Mouse (Mus musculus): ENCODE results near the gene G6pc. TPM values are rescaled to one million over a fixed set of nuclear protein-coding genes. Genes with fewer than 3 reads are reported as not detected.
"Not testable (repeated sequence)": the region's sequence is repeated elsewhere in the genome, so short reads cannot be mapped to it uniquely, and the experiment has no call there.

The G6pc gene
- total RNA-seq, 1 experiment from 2014 or later: not detected

GRCm38 (mm10) chr11:101354438-101355010 is 12.8 kb upstream of the G6pc start:
- ATAC-seq (replicated peaks; ENCODE audit: low read depth, poor library complexity, severe bottlenecking): no peak

GRCm38 (mm10) chr11:101355916-101356315 is 11.4 kb upstream of the G6pc start:
- ATAC-seq (replicated peaks; ENCODE audit: low read depth, poor library complexity, severe bottlenecking): no peak

GRCm38 (mm10) chr11:101357505-101358182 is 9.7 kb upstream of the G6pc start:
- ATAC-seq (replicated peaks; ENCODE audit: low read depth, poor library complexity, severe bottlenecking): peak; percentile 79

- no peak for ATAC-seq (replicated peaks; ENCODE audit: low read depth, poor library complexity, severe bottlenecking)
Measured at GRCm38 (mm10) chr11:101359776-101360175, 7.6 kb upstream of the G6pc start.

- no peak for ATAC-seq (replicated peaks; ENCODE audit: low read depth, poor library complexity, severe bottlenecking)
Measured at GRCm38 (mm10) chr11:101360651-101361113, 6.7 kb upstream of the G6pc start.

GRCm38 (mm10) chr11:101364531-101364931 is 2.8 kb upstream of the G6pc start:
- 0 out of 2 replicates have a peak, but pooled peaks have one; percentile 22 for ATAC-seq (replicated peaks; ENCODE audit: low read depth, poor library complexity, severe bottlenecking)

- no peak for ATAC-seq (replicated peaks; ENCODE audit: low read depth, poor library complexity, severe bottlenecking)
Measured at GRCm38 (mm10) chr11:101370141-101370540, 2.8 kb downstream of the G6pc start.

GRCm38 (mm10) chr11:101374421-101374938 is 7.1 kb downstream of the G6pc start:
- no peak for ATAC-seq (replicated peaks; ENCODE audit: low read depth, poor library complexity, severe bottlenecking)

- not testable (repeated sequence) for ATAC-seq (replicated peaks; ENCODE audit: low read depth, poor library complexity, severe bottlenecking)
Measured at GRCm38 (mm10) chr11:101378196-101378595, 10.8 kb downstream of the G6pc start.

GRCm38 (mm10) chr11:101378926-101379325 is 11.6 kb downstream of the G6pc start:
- no peak for ATAC-seq (replicated peaks; ENCODE audit: low read depth, poor library complexity, severe bottlenecking)

- ATAC-seq (replicated peaks; ENCODE audit: low read depth, poor library complexity, severe bottlenecking): no peak
Measured at GRCm38 (mm10) chr11:101381817-101382216, 14.5 kb downstream of the G6pc start.

- ATAC-seq (replicated peaks; ENCODE audit: low read depth, poor library complexity, severe bottlenecking): peak; percentile 94
Measured at GRCm38 (mm10) chr11:101395110-101395509, 27.7 kb downstream of the G6pc start.

GRCm38 (mm10) chr11:101415306-101415705 is 47.9 kb downstream of the G6pc start:
- no peak for ATAC-seq (replicated peaks; ENCODE audit: low read depth, poor library complexity, severe bottlenecking)

GRCm38 (mm10) chr11:101416433-101417100 is 49.2 kb downstream of the G6pc start:
- peak; percentile 37; the same call in 1 of the 2 replicates for ATAC-seq (replicated peaks; ENCODE audit: low read depth, poor library complexity, severe bottlenecking)

GRCm38 (mm10) chr11:101417101-101417855 is 49.9 kb downstream of the G6pc start, which contains the start of gene Aarsd1:
Aarsd1 (minus strand) TSS chr11:101417615.
- peak; percentile 92 for ATAC-seq (replicated peaks; ENCODE audit: low read depth, poor library complexity, severe bottlenecking)

- no peak for ATAC-seq (replicated peaks; ENCODE audit: low read depth, poor library complexity, severe bottlenecking)
Measured at GRCm38 (mm10) chr11:101418991-101419390, 51.6 kb downstream of the G6pc start.

- no peak for ATAC-seq (replicated peaks; ENCODE audit: low read depth, poor library complexity, severe bottlenecking)
Measured at GRCm38 (mm10) chr11:101419610-101420009, 52.2 kb downstream of the G6pc start.

GRCm38 (mm10) chr11:101420148-101420547 is 52.8 kb downstream of the G6pc start:
- no peak for ATAC-seq (replicated peaks; ENCODE audit: low read depth, poor library complexity, severe bottlenecking)

GRCm38 (mm10) chr11:101424105-101424851 is 56.9 kb downstream of the G6pc start, which contains the start of gene Gm27029:
Gm27029 (minus strand) TSS chr11:101424796.
- ATAC-seq (replicated peaks; ENCODE audit: low read depth, poor library complexity, severe bottlenecking): peak; percentile 31

Measured in common myeloid progenitor, adult 5-6 weeks (primary cell).